Mouse (Mus musculus) spleen, embryonic (tissue): ENCODE measurements around the gene Ankrd13a.
"Not testable (repeated sequence)": the region's sequence is repeated elsewhere in the genome, so short reads cannot be mapped to it uniquely, and the experiment has no call there.

ENCODE experiments used
- CTCF ChIA-PET: fragments of 350-600 bp; sonication (Branson Sonifier 250); formaldehyde crosslinking; loops from one replicate; lab custom pipeline; 2022; lab: Charles Lee

Ankrd13a gene

GRCm38 (mm10) chr5:114822796-114823688, 48.6 kb downstream of the Ankrd13a start, which contains the start of gene 1500011B03Rik:
Gene 1500011B03Rik (minus strand): TSS chr5:114823468.
- CTCF ChIA-PET: no interaction called here

- CTCF ChIA-PET: interaction anchor here (1.0 kb wide), 1 partner anchor 43 kb away, joined by 6 read pairs; no protein-coding TSS in a partner anchor
Observed at GRCm38 (mm10) chr5:114824197-114824596, 49.7 kb downstream of the Ankrd13a start.

GRCm38 (mm10) chr5:114825978-114826691, 51.7 kb downstream of the Ankrd13a start:
- CTCF ChIA-PET: interaction anchor here (0.7 kb wide), 1 partner anchor 778 kb away, joined by 3 read pairs; no protein-coding TSS in a partner anchor

- CTCF ChIA-PET: interaction anchor here (0.7 kb wide), 1 partner anchor 209 kb away, joined by 3 read pairs; no protein-coding TSS in a partner anchor
Observed at GRCm38 (mm10) chr5:114827427-114827826, 53.0 kb downstream of the Ankrd13a start.

- CTCF ChIA-PET: no interaction called here
Observed at GRCm38 (mm10) chr5:114829740-114830139, 55.3 kb downstream of the Ankrd13a start.

GRCm38 (mm10) chr5:114836886-114837285, 62.4 kb downstream of the Ankrd13a start:
- CTCF ChIA-PET: interaction anchor here (0.6 kb wide), 1 partner anchor 53 kb away, joined by 5 read pairs; no protein-coding TSS in a partner anchor

GRCm38 (mm10) chr5:114840481-114840880, 66.0 kb downstream of the Ankrd13a start:
- CTCF ChIA-PET: not testable (repeated sequence)

- CTCF ChIA-PET: not testable (repeated sequence)
Observed at GRCm38 (mm10) chr5:114842155-114842554, 67.7 kb downstream of the Ankrd13a start.

GRCm38 (mm10) chr5:114842674-114843073, 68.2 kb downstream of the Ankrd13a start:
- CTCF ChIA-PET: no interaction called here

GRCm38 (mm10) chr5:114844371-114844770, 69.9 kb downstream of the Ankrd13a start:
- CTCF ChIA-PET: not testable (repeated sequence)

GRCm38 (mm10) chr5:114851565-114852236, 77.2 kb downstream of the Ankrd13a start:
- CTCF ChIA-PET: no interaction called here

- CTCF ChIA-PET: not testable (repeated sequence)
Observed at GRCm38 (mm10) chr5:114853364-114853763, 78.9 kb downstream of the Ankrd13a start, which contains the start of gene 4930519G04Rik. Gene 4930519G04Rik (plus strand): TSS chr5:114853664.
